Mouse (Mus musculus) adrenal gland, postnatal 4 days (tissue): ENCODE measurements around the gene Atp8b5. TPM values are rescaled to one million over a fixed set of nuclear protein-coding genes. Genes with fewer than 3 reads are reported as not detected.

Source experiments
- DNase-seq, 2 experiments: peaks; one replicate each; pipeline ENCODE4 v3.0.0; 2021 to 2022; ENCODE audit warnings: low spot score in 2 of 2, mixed read lengths in 2 of 2
- total RNA-seq, 2 experiments: library from RNA; stranded (reverse); gene quantifications; 2 replicates each; pipeline ENCODE4 v1.2.3; 2021

Gene Atp8b5
- total RNA-seq, 2 experiments from 2014 or later = 0.68 to 0.90 TPM

GRCm38 (mm10) chr4:43406162-43406971 lies 139.4 kb downstream of the Atp8b5 start:
- DNase-seq = peak in 1 of 2 experiments; percentile 50

GRCm38 (mm10) chr4:43407071-43407920 lies 140.3 kb downstream of the Atp8b5 start:
- DNase-seq = no peak

GRCm38 (mm10) chr4:43414761-43415160 lies 147.8 kb downstream of the Atp8b5 start:
- DNase-seq = no peak

- DNase-seq = no peak
These were observed 148.5 kb downstream of the Atp8b5 start for GRCm38 (mm10) chr4:43415221-43416070.

- no peak for DNase-seq
These were observed 149.1 kb downstream of the Atp8b5 start for GRCm38 (mm10) chr4:43416071-43416490.

GRCm38 (mm10) chr4:43417269-43418062 lies 150.5 kb downstream of the Atp8b5 start:
- DNase-seq = no peak

GRCm38 (mm10) chr4:43418450-43418849 lies 151.5 kb downstream of the Atp8b5 start:
- no peak for DNase-seq

- no peak for DNase-seq
These were observed 152.2 kb downstream of the Atp8b5 start for GRCm38 (mm10) chr4:43418973-43419656.

- no peak for DNase-seq
These were observed 152.9 kb downstream of the Atp8b5 start for GRCm38 (mm10) chr4:43419801-43420281.

- DNase-seq = peak in 1 of 2 experiments; percentile 57
These were observed 153.3 kb downstream of the Atp8b5 start for GRCm38 (mm10) chr4:43420305-43420704.

GRCm38 (mm10) chr4:43421632-43422240 lies 154.8 kb downstream of the Atp8b5 start:
- no peak for DNase-seq

Other genes starting within 250 kb of the Atp8b5 start
- gene Pigo, start 241.3 kb upstream of the Atp8b5 start, total RNA-seq = 10 to 100 TPM; 21.7 to 25.0 TPM
- 100 to 1,000 TPM; 193 to 202 TPM for gene Stoml2, start 235.4 kb upstream of the Atp8b5 start, total RNA-seq
- 10 to 100 TPM; 37.6 to 40.8 TPM for gene Fam214b, start 220.9 kb upstream of the Atp8b5 start, total RNA-seq
- gene Unc13b, start 208.2 kb upstream of the Atp8b5 start, total RNA-seq = 10 to 100 TPM; 14.0 to 17.4 TPM
- 10 to 100 TPM; 29.7 to 34.5 TPM for gene Rusc2, start 114.8 kb downstream of the Atp8b5 start, total RNA-seq
- gene Fam166b, start 162.0 kb downstream of the Atp8b5 start, total RNA-seq = under 1 TPM in 1 of 2 experiments, not detected in 1; 0.25 TPM
- gene Tesk1, start 174.8 kb downstream of the Atp8b5 start, total RNA-seq = 10 to 100 TPM; 57.3 to 60.5 TPM
- gene Cd72, start 187.5 kb downstream of the Atp8b5 start, total RNA-seq = 1 to 10 TPM in 1 of 2 experiments, under 1 TPM in 1; 0.95 to 2.1 TPM
- not detected for gene Sit1, start 216.6 kb downstream of the Atp8b5 start, total RNA-seq
- gene Ccdc107, start 225.7 kb downstream of the Atp8b5 start, total RNA-seq = 10 to 100 TPM; 44.3 TPM
- gene Arhgef39, start 232.5 kb downstream of the Atp8b5 start, total RNA-seq = 10 to 100 TPM; 11.3 to 15.0 TPM
- 1 to 10 TPM; 1.4 to 1.5 TPM for gene Car9, start 239.8 kb downstream of the Atp8b5 start, total RNA-seq